Mouse (Mus musculus): ENCODE measurements around the gene Pi4ka. TPM values are rescaled to one million over a fixed set of nuclear protein-coding genes. Genes with fewer than 3 reads are reported as not detected.

Gene Pi4ka
- total RNA-seq, 2 experiments from 2014 or later = 20.2 to 24.3 TPM

DNA sequence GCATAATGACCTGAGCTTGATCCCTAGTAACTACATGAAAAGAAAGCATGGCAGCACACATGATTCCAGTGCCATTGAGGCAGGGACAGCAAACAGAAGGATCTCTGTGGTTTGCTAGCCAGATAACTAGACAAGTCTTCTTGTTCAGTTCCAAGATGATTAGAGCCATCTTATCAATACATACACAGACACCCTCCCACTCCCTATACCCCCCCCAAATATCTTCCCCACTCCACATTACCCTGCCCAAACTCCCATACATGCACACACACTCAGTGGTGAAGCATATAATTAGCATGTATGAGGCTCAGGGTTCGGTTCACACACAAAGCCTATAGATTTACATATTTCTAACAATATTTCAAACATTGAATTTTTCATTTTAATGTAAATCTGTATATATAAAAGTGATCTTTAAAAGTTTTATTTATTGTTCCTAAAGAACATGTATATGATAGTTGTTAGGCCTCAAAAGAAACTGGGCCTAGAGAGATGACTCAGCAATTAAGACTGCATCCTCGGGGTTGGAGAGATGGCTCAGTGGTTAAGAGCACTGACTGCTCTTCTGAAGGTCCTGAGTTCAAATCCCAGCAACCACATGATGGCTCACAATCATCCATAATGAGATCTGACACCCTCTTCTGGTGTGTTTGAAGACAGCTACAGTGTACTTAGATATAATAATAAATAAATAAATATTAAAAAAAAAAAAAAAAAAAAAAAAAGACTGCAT lies 22.4 kb downstream of the Pi4ka start:
- no peak overlapping the region for H3K27ac ChIP-seq
- no peak overlapping the region for H3K4me3 ChIP-seq
- no peak for DNase-seq
- intact Hi-C loops (cut with DNase I) = no loop called here
- TF ChIP-seq CTCF (IDR thresholded peaks at IDR 0.05) = no peak

DNA sequence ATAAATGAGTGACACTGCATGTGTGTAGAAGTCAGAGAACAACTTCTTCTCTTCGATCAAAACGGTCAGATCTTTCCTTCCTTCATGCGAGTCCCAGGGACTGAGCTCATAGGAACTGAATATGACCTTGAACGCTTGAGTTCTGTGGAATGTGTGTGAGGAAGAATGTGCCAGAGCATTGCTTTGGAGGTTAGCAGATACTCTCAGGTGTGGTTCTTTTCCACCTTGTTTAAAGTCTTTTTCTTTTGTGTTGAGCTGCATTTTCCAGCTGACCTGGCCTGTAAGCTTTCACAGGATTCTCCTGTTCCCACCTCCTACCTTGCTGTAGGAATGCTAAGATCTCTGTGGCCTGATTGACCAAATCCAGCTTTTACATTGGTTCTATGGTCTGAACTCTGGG lies 23.8 kb downstream of the Pi4ka start:
- Histone ChIP-seq H3K4me3 (no peak overlapping the region), H3K27ac (no peak overlapping the region)
- intact Hi-C loops (cut with DNase I) = no loop called here
- DNase-seq = no peak
- no peak for TF ChIP-seq CTCF (IDR thresholded peaks at IDR 0.05)

DNA sequence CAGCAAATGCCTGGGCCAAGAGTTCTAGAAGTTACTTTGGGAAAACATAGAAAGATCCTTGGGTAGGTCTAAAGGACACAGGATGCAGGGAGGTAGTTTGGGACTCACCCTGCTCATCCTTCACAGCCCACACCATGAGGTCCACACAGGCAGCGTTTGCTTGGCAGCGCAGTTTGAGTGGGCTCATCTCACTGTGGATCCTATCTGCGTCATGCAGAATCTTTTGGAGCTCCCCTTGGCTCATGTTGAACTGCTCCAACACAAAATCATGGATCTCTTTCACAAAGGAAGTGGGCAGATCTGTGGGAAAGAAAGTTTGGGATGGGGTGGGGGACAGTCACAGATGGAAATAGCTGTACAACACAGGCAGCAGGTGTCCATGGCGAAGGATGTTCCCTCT lies 47.3 kb downstream of the Pi4ka start:
- Histone ChIP-seq H3K4me3 (no peak overlapping the region), H3K27ac (no peak overlapping the region)
- DNase-seq = no peak
- intact Hi-C loops (cut with DNase I) = no loop called here
- no peak for TF ChIP-seq CTCF (IDR thresholded peaks at IDR 0.05)

DNA sequence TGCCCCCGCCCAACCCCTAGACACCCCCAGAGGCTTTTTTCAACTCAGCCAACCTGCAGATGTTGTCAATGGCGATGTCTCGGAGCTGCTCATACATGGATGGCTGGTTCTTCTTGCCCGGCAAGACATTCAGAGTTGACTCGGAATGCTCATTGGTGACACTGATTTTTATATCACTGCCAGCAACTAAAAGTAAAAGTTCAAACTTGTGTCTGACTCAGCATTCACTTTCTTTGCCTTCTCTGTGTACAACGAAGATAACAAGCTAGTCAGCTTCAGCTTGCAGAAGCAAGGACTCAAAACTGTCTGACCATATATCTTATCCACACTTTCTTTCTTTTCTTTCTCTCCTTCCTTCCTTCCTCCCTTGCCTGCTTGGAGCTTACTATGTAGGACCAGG lies 50.1 kb downstream of the Pi4ka start:
- intact Hi-C loops (cut with DNase I) = no loop called here
- no peak overlapping the region for H3K4me3 ChIP-seq
- no peak for TF ChIP-seq CTCF (IDR thresholded peaks at IDR 0.05)
- no peak for DNase-seq
- H3K27ac ChIP-seq = no peak overlapping the region

DNA sequence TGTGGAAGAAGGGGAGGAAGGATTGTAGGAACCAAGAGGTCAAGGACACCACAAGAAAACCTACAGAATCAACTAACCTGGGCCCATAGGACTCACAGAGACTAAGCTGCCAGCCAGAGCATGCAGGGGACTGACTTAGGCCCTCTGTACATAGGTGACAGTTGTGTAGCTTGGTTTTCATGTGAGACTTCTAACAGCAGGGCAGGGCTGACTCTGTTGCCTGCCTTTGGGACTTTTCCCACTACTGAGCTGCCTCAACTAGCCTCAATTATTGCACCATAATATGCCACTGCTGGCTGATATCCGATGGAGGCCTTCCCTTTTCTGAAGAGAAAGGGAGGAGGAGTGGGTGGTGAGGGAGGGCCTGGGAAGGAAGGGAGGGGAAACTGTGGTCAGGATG lies 59.3 kb downstream of the Pi4ka start:
- Histone ChIP-seq H3K27ac (no peak overlapping the region), H3K4me3 (no peak overlapping the region)
- TF ChIP-seq CTCF (IDR thresholded peaks at IDR 0.05) = no peak
- intact Hi-C loops (cut with DNase I) = no loop called here
- no peak for DNase-seq

DNA sequence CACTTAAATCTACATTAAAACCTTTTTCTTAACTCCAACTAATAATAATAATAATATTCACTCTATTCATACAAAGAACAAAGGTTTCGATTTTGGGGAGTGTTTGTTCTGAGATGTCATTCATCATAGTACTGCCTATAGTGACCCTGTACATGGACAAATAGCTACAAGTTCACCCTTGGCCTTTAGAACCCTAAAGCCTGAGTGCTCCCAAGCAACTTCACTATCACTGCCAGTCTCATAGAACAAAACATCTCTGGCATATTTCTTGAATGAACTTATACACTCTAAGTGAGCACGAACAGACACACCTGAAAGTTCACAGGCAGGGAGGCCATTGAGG lies 60.3 kb downstream of the Pi4ka start:
- DNase-seq = no peak
- TF ChIP-seq CTCF (IDR thresholded peaks at IDR 0.05) = no peak
- intact Hi-C loops (cut with DNase I) = no loop called here
- Histone ChIP-seq H3K4me3 (no peak overlapping the region), H3K27ac (no peak overlapping the region)

DNA sequence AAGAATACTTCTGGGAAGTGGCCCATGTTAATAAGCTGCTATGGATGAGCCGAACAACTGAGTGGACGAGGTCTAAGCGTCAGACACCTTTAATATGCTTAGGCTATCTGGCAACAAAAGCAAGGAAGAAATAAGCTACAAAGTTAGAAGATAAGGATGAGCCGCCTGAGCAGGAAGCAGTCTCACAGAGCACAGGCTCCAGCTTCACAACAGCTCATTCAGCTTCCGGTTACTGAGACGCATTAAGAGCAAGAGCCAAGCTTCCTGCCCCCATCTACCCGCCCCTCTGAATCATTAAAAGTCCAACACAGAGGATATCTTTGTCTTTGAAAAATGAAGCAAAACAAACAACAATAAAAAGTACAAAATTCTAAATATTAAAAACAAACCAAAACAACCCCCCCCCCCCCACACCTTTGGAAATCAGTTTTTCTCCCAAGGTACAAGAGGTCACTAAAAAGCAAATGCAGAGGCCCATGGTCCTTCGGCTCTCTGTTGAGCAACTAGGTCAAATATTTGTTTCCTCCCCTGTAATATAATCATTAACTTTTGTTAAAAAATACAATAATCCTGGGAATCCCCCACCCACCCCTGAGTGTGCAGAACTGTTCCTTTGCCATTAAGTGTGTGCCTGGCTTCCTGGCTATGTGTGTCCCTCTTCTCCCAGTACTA lies 60.8 kb downstream of the Pi4ka start:
- Histone ChIP-seq H3K27ac (no peak overlapping the region), H3K4me3 (no peak overlapping the region)
- no peak for DNase-seq
- no peak for TF ChIP-seq CTCF (IDR thresholded peaks at IDR 0.05)
- intact Hi-C loops (cut with DNase I) = no loop called here

DNA sequence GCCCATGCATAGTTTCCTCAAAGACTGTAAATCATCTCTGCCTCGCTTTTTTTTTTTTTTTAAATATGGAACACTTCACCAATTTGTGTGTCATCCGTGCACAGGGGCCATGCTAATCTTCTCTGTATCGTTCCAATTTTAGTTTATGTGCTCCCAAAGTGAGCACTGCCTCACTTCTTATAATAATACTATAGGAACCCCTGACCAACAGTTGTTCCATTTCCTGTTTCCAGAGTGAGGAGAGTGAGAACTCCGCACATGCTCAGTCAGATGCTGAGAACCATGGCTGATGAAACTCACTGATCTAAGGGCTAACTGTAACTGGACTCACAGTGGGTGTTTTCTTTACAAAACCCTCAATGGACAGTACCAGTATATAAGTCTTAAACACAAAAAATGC lies 64.3 kb downstream of the Pi4ka start:
- DNase-seq = no peak
- no peak overlapping the region for H3K4me3 ChIP-seq
- no peak for TF ChIP-seq CTCF (IDR thresholded peaks at IDR 0.05)
- no peak overlapping the region for H3K27ac ChIP-seq
- intact Hi-C loops (cut with DNase I) = no loop called here

DNA sequence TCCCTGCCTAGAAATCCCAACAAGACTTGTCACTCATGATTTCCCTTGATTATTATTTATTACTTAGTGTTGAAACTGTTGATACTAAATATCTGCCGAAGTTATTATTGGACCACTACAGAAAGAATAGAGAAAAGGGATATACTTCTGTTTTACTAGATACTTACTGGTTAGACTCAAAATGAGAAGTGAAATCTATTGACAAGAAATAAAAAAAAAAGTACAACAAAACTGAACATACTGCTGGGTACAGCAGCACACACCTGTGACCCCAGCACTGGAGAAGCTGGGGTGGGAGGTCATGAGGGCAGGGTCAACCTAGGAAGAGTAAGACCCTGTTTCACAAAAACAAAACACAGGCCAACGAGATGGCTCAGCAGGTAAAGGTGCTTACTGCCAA lies 65.4 kb downstream of the Pi4ka start:
- no peak overlapping the region for H3K4me3 ChIP-seq
- intact Hi-C loops (cut with DNase I) = no loop called here
- H3K27ac ChIP-seq = no peak overlapping the region
- TF ChIP-seq CTCF (IDR thresholded peaks at IDR 0.05) = no peak
- no peak for DNase-seq

DNA sequence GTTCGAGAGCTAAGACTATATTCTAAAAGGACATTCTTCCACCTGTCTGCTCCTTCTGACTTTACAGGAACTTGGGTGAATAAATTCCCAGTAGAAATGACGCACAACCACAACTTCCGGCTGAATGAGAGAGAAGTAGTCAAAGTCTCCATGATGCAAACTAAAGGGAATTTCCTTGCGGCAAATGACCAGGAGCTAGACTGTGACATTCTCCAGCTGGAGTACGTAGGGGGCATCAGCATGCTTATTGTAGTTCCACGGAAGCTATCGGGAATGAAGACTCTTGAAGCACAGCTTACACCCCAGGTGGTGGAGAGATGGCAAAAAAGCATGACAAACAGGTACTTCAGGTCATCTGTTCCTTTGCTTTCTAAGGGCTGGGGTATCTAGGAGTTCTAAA lies 66.4 kb downstream of the Pi4ka start:
- intact Hi-C loops (cut with DNase I) = no loop called here

DNA sequence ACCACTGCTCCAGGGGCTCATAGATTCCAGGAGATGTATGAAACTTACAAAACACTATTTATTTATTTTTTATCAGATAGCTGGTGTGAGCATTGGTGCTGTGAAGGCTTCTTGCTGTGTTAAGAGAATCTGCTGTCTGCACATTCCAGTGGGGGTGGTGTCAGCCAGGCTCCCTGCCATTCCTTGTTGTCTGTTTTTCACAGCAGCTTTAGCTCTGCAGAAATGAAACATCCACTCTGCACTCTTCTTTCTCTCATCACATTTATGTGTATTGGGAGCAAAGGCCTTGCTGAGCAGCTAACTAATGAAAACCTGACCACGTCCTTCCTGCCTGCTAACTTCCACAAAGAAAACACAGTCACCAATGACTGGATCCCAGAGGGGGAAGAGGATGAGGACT lies 70.0 kb downstream of the Pi4ka start:
- intact Hi-C loops (cut with DNase I) = no loop called here
- DNase-seq = no peak
- H3K4me3 ChIP-seq = no peak overlapping the region
- TF ChIP-seq CTCF (IDR thresholded peaks at IDR 0.05) = no peak
- H3K27ac ChIP-seq = no peak overlapping the region

More for the DNA sequence above, 66.4 kb downstream of the Pi4ka start:
- Histone ChIP-seq H3K4me3 (no peak overlapping the region), H3K27ac (no peak overlapping the region)
- no peak for TF ChIP-seq CTCF (IDR thresholded peaks at IDR 0.05)
- DNase-seq = no peak

DNA sequence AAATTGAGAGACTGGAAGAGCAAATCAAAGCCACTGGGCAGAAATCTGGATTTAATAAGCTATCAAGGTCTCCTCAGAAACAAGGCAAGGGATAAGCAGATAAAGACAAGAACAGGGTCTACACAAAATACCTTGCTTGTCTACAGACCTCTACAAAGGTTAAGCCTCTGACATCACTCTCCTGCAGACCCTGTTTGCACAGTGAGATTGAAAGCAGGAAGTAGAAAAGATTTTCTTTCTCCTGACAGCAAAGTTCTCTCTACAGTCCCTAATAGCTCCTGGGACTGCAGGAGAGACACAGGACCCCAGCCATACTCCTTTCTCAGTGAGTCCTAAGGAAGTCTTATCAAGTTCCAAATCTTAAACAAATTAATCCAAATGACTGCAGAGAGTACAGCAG lies 71.5 kb downstream of the Pi4ka start:
- intact Hi-C loops (cut with DNase I) = no loop called here
- no peak overlapping the region for H3K4me3 ChIP-seq
- no peak for DNase-seq
- no peak for TF ChIP-seq CTCF (IDR thresholded peaks at IDR 0.05)
- no peak overlapping the region for H3K27ac ChIP-seq

DNA sequence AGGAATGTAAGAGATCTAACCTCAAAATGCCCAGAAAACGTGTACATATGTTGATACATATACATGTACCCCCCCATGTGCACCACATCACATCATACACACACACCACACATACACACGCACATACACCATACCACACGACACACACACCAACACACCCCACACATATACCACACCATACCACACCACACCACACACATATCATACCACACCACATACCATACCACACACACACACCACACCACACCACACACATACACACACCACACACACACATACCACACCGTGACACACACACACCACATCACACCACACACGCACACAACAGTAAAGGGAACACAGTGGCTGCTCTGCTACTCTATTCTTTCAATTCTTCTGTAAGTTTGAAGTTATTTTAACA lies 74.3 kb downstream of the Pi4ka start:
- no peak overlapping the region for H3K4me3 ChIP-seq
- H3K27ac ChIP-seq = no peak overlapping the region
- DNase-seq = no peak
- intact Hi-C loops (cut with DNase I) = no loop called here
- no peak for TF ChIP-seq CTCF (IDR thresholded peaks at IDR 0.05)

DNA sequence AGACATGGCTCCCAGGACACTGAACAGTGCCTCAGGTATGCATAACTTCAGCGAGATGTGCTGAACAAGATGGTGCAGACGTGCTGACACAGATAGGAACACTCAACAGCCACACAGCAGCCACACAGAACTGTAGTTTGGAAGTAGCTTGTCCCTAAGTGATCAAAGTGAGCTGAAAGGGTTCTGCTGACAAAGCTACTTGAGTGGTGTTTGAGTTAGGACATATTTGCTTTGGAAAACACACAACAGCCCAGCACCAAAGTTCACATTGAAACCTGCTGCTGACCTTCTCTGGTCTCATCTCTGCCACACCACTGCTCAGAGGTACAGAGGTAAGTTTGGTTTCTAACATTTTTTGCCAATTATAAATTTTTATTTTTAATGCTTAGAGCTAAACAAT lies 75.0 kb downstream of the Pi4ka start, which contains the start of gene Serpind1:
Gene Serpind1 (plus strand): TSS at position 256 of the 400 bp plus-strand sequence.
- no peak for DNase-seq
- TF ChIP-seq CTCF (IDR thresholded peaks at IDR 0.05) = no peak
- Histone ChIP-seq H3K27ac (no peak within 1 kb of the TSS), H3K4me3 (no peak within 1 kb of the TSS)
- intact Hi-C loops (cut with DNase I) = no loop called here

Measured in gastrocnemius, adult 2 months (tissue).